Comparison of ENCODE assay signal across 9 mouse cellular contexts in genomic region chr7:140855181-140855580, GRCm38 (mm10). TPM values are rescaled to one million over a fixed set of nuclear protein-coding genes. Genes with fewer than 3 reads are reported as not detected.
DNase-seq lines count a peak whose midpoint lies in the region; ATAC-seq lines count a peak whose summit lies in the region.
"Had no signal": no experiment of that assay in that cellular context is flagged by ENCODE, and none has a peak within 500 bp of the region (broad histone marks: within the 10 kb centered on the region; RNA-seq: fewer than 3 reads in every experiment).

No protein-coding gene starts in this region.

- peak overlapping the region; percentile 92 for H3K9ac ChIP-seq in kidney, embryonic 14.5 days (ENCODE audit: low read depth, low read length)
- peak overlapping the region; percentile 97 for H3K9ac ChIP-seq in hindbrain, embryonic 14.5 days
- peak overlapping the region; percentile 94 for H3K9ac ChIP-seq in midbrain, embryonic 13.5 days (replicated peaks)

- ATAC-seq in kidney, embryonic 14.5 days (ENCODE audit: low FRiP score, low TSS enrichment) = no peak
- ATAC-seq in hindbrain, embryonic 14.5 days (ENCODE audit: low FRiP score) = no peak
- ATAC-seq in midbrain, embryonic 13.5 days = no peak

- H3K36me3 ChIP-seq in kidney, embryonic 14.5 days (ENCODE audit: control insufficient read depth, insufficient read depth, low read length) = peaks cover 43% of the 10 kb centered on the region
- H3K36me3 ChIP-seq in hindbrain, embryonic 14.5 days (replicated peaks; ENCODE audit: control insufficient read depth, insufficient read depth) = peaks cover 54% of the 10 kb centered on the region
- peaks cover 51% of the 10 kb centered on the region for H3K36me3 ChIP-seq in midbrain, embryonic 13.5 days

- no peak overlapping the region for H3K27ac ChIP-seq in kidney, embryonic 14.5 days (ENCODE audit: low read depth, low read length)
- H3K27ac ChIP-seq in brown adipose tissue, adult 24 weeks (replicated peaks; ENCODE audit: low read depth, low read length) = peak overlapping the region; percentile 99
- H3K27ac ChIP-seq in hindbrain, embryonic 14.5 days = no peak overlapping the region
- no peak overlapping the region for H3K27ac ChIP-seq in midbrain, embryonic 13.5 days

- no peaks in the 10 kb centered on the region for H3K27me3 ChIP-seq in kidney, embryonic 14.5 days (ENCODE audit: control insufficient read depth, insufficient read depth, low read length)
- H3K27me3 ChIP-seq in hindbrain, embryonic 14.5 days (ENCODE audit: control insufficient read depth, insufficient read depth, low read length) = no peaks in the 10 kb centered on the region
- no peaks in the 10 kb centered on the region for H3K27me3 ChIP-seq in midbrain, embryonic 13.5 days
- H3K27me3 ChIP-seq: Patski had no signal

- DNase-seq in kidney, postnatal 14 days = no peak
- DNase-seq in hindbrain, embryonic 14.5 days (ENCODE audit: low spot score) = no peak
- DNase-seq in cerebellum, postnatal 36 days = no peak
- no peak for DNase-seq in right cerebral cortex, postnatal 36 days (ENCODE audit: low spot score in 2 of 2)
- no peak for DNase-seq in spleen, adult 12 weeks (ENCODE audit: low spot score)

- H3K4me1 ChIP-seq in kidney, embryonic 14.5 days (ENCODE audit: control insufficient read depth, insufficient read depth, low read length) = peaks cover 15% of the 10 kb centered on the region
- H3K4me1 ChIP-seq in brown adipose tissue, adult 24 weeks (ENCODE audit: control insufficient read depth, insufficient read depth, insufficient read length, low read length) = peaks cover 20% of the 10 kb centered on the region
- peaks cover 27% of the 10 kb centered on the region for H3K4me1 ChIP-seq in hindbrain, embryonic 14.5 days (replicated peaks; ENCODE audit: control insufficient read depth, insufficient read depth, low read length)
- peaks cover 38% of the 10 kb centered on the region for H3K4me1 ChIP-seq in midbrain, embryonic 13.5 days (replicated peaks)

- 77% methylated on average over 9 of the region's 9 CpGs for WGBS in kidney, embryonic 14.5 days
- 81% methylated on average over 9 of the region's 9 CpGs for WGBS in hindbrain, embryonic 14.5 days
- 78% methylated on average over 9 of the region's 9 CpGs for WGBS in midbrain, embryonic 13.5 days

- H3K4me2 ChIP-seq in kidney, embryonic 14.5 days (replicated peaks; ENCODE audit: low read depth, low read length) = peak overlapping the region; percentile 88
- H3K4me2 ChIP-seq in hindbrain, embryonic 14.5 days (replicated peaks) = peak overlapping the region; percentile 83
- peak overlapping the region; percentile 94 for H3K4me2 ChIP-seq in midbrain, embryonic 13.5 days (replicated peaks)

- H3K9me3 ChIP-seq in kidney, embryonic 14.5 days (ENCODE audit: control insufficient read depth, low read length) = no peaks in the 10 kb centered on the region
- H3K9me3 ChIP-seq in hindbrain, embryonic 14.5 days (ENCODE audit: control insufficient read depth, low read length) = no peaks in the 10 kb centered on the region
- H3K9me3 ChIP-seq in midbrain, embryonic 13.5 days = no peaks in the 10 kb centered on the region

- peak overlapping the region; percentile 52 for H3K4me3 ChIP-seq in kidney, embryonic 14.5 days (ENCODE audit: low read length)
- peak overlapping the region; percentile 85 for H3K4me3 ChIP-seq in brown adipose tissue, adult 24 weeks (ENCODE audit: insufficient read depth, low read depth, low read length)
- H3K4me3 ChIP-seq in hindbrain, embryonic 14.5 days (replicated peaks; ENCODE audit: low read length) = peak overlapping the region; percentile 83
- peak overlapping the region; percentile 88 for H3K4me3 ChIP-seq in midbrain, embryonic 13.5 days (replicated peaks)

RNA-seq across cellular contexts. Expression of gene Gm45785, which starts 0.9 kb away (rescaled TPM):
- polyA plus RNA-seq in kidney, embryonic 14.5 days (2014; fragmentation: Nextera tagmentation; extraction: Ambion mirVana) = not detected in 2 replicates
- polyA plus RNA-seq in brown adipose tissue, adult 24 weeks (2012; ENCODE audit: insufficient read depth, insufficient read length, missing spikeins) = not detected in 2 replicates
- polyA plus RNA-seq in hindbrain, embryonic 14.5 days (2014; fragmentation: Nextera tagmentation; extraction: Ambion mirVana) = 0.35 TPM in 1 of 2 replicates, not detected in the other
- not detected in 2 replicates for polyA plus RNA-seq in midbrain, embryonic 13.5 days (2015; fragmentation: Nextera tagmentation; extraction: Ambion mirVana)
- polyA plus RNA-seq: Patski had no signal

RNA-seq across cellular contexts. Expression of gene Ric8a, which starts 1.6 kb away (rescaled TPM):
- 40.8 and 49.4 TPM in 2 replicates for polyA plus RNA-seq in kidney, embryonic 14.5 days (2014; fragmentation: Nextera tagmentation; extraction: Ambion mirVana)
- 14.4 and 15.5 TPM in 2 replicates for polyA plus RNA-seq in brown adipose tissue, adult 24 weeks (2012; ENCODE audit: insufficient read depth, insufficient read length, missing spikeins)
- 92.8 and 96.6 TPM in 2 replicates for polyA plus RNA-seq in hindbrain, embryonic 14.5 days (2014; fragmentation: Nextera tagmentation; extraction: Ambion mirVana)
- 89.3 and 98.1 TPM in 2 replicates for polyA plus RNA-seq in midbrain, embryonic 13.5 days (2015; fragmentation: Nextera tagmentation; extraction: Ambion mirVana)

RNA-seq across cellular contexts. Expression of gene Bet1l, which starts 2.2 kb away (rescaled TPM):
- 38.6 and 41.7 TPM in 2 replicates for polyA plus RNA-seq in kidney, embryonic 14.5 days (2014; fragmentation: Nextera tagmentation; extraction: Ambion mirVana)
- 43.9 and 49.2 TPM in 2 replicates for polyA plus RNA-seq in brown adipose tissue, adult 24 weeks (2012; ENCODE audit: insufficient read depth, insufficient read length, missing spikeins)
- 40.1 and 50.5 TPM in 2 replicates for polyA plus RNA-seq in hindbrain, embryonic 14.5 days (2014; fragmentation: Nextera tagmentation; extraction: Ambion mirVana)
- polyA plus RNA-seq in midbrain, embryonic 13.5 days (2015; fragmentation: Nextera tagmentation; extraction: Ambion mirVana) = 37.7 and 38.0 TPM in 2 replicates

RNA-seq across cellular contexts. Expression of gene Odf3, which starts 7.6 kb away (rescaled TPM):
- polyA plus RNA-seq in kidney, embryonic 14.5 days (2014; fragmentation: Nextera tagmentation; extraction: Ambion mirVana) = not detected in 2 replicates
- not detected in 2 replicates for polyA plus RNA-seq in brown adipose tissue, adult 24 weeks (2012; ENCODE audit: insufficient read depth, insufficient read length, missing spikeins)
- polyA plus RNA-seq in hindbrain, embryonic 14.5 days (2014; fragmentation: Nextera tagmentation; extraction: Ambion mirVana) = 0.14 TPM in 1 of 2 replicates, not detected in the other
- 0.13 TPM in 1 of 2 replicates, not detected in the other for polyA plus RNA-seq in midbrain, embryonic 13.5 days (2015; fragmentation: Nextera tagmentation; extraction: Ambion mirVana)

RNA-seq across cellular contexts. Expression of gene Scgb1c1, which starts 9.8 kb away (rescaled TPM):
- not detected in 2 replicates for polyA plus RNA-seq in kidney, embryonic 14.5 days (2014; fragmentation: Nextera tagmentation; extraction: Ambion mirVana)
- not detected in 2 replicates for polyA plus RNA-seq in brown adipose tissue, adult 24 weeks (2012; ENCODE audit: insufficient read depth, insufficient read length, missing spikeins)
- not detected in 2 replicates for polyA plus RNA-seq in hindbrain, embryonic 14.5 days (2014; fragmentation: Nextera tagmentation; extraction: Ambion mirVana)
- polyA plus RNA-seq in midbrain, embryonic 13.5 days (2015; fragmentation: Nextera tagmentation; extraction: Ambion mirVana) = not detected in 2 replicates
